Mouse (Mus musculus) ES-E14 (cell line): ENCODE measurements around the gene Pdzd2. TPM values are rescaled to one million over a fixed set of nuclear protein-coding genes. Genes with fewer than 3 reads are reported as not detected.
A peak's percentile ranks its signal among the peaks of the same experiment; 100 is the strongest.

Experiments
- DNase-seq: peaks from one replicate; pipeline ENCODE4 v3.0.0-alpha.2; 2013; ENCODE audit warnings: low read depth, low spot score
- H3K27ac ChIP-seq: 2 replicates; pipeline ENCODE4 v1.5.1; 2012; ENCODE audit warnings: low read depth, mild to moderate bottlenecking, low read length, moderate library complexity, mixed read lengths; ENCODE audit not compliant: poor library complexity, insufficient read depth, severe bottlenecking
- H3K36me3 ChIP-seq: 2 replicates; pipeline ENCODE4 v1.6.1; 2012; ENCODE audit warnings: mild to moderate bottlenecking, low read length, moderate library complexity, mixed read lengths; ENCODE audit not compliant: control insufficient read depth, poor library complexity, insufficient read depth, severe bottlenecking
- H3K4me1 ChIP-seq, 2 experiments: fragments of 150-350 bp in 1 of 2; sonication (generic) in 1 of 2; 2 replicates each; pipeline ENCODE4 v1.6.1; 2012; ENCODE audit warnings: low read length in 2 of 2, mild to moderate bottlenecking in 1 of 2, mixed read lengths in 1 of 2; ENCODE audit not compliant: control insufficient read depth in 2 of 2, insufficient read depth in 2 of 2, poor library complexity in 1 of 2
- H3K4me3 ChIP-seq, 2 experiments: fragments of 150-350 bp in 1 of 2; sonication (generic) in 1 of 2; 2 replicates each; pipeline ENCODE4 v1.5.1; 2012; ENCODE audit warnings: low read length in 2 of 2, low read depth in 1 of 2, mild to moderate bottlenecking in 1 of 2, mixed read lengths in 1 of 2; ENCODE audit not compliant: insufficient read depth in 1 of 2, poor library complexity in 1 of 2, severe bottlenecking in 1 of 2
- H3K9ac ChIP-seq: 2 replicates; pipeline ENCODE4 v1.6.1; 2012; ENCODE audit warnings: low read depth, mild to moderate bottlenecking, low read length, mixed read lengths; ENCODE audit not compliant: poor library complexity, insufficient read depth, severe bottlenecking
- H3K9me3 ChIP-seq: fragments of 150-350 bp; sonication (generic); 2 replicates; pipeline ENCODE4 v1.6.1; 2012; ENCODE audit warnings: low read depth, mild to moderate bottlenecking, low read length; ENCODE audit not compliant: control insufficient read depth, insufficient read depth
- CHD2 ChIP-seq: IDR thresholded peaks from 2 replicates; pipeline ENCODE4 v1.6.1; 2014; ENCODE audit warnings: mild to moderate bottlenecking, low read depth, low read length, inconsistent platforms
- HCFC1 ChIP-seq: IDR thresholded peaks from 2 replicates; pipeline ENCODE4 v1.6.1; 2012; ENCODE audit warnings: low read length, inconsistent platforms, borderline replicate concordance; ENCODE audit not compliant: insufficient read depth
- MAFK ChIP-seq: IDR thresholded peaks from 2 replicates; pipeline ENCODE4 v1.6.1; 2014; ENCODE audit warnings: mild to moderate bottlenecking, low read depth, low read length, inconsistent platforms; ENCODE audit not compliant: insufficient read depth
- ZC3H11A ChIP-seq: IDR thresholded peaks from 2 replicates; pipeline ENCODE4 v1.6.1; 2012; ENCODE audit warnings: low read depth, mild to moderate bottlenecking, inconsistent platforms, low read length, borderline replicate concordance
- ZNF384 ChIP-seq: IDR thresholded peaks from 2 replicates; pipeline ENCODE4 v1.6.1; 2012; ENCODE audit warnings: low read depth, low read length, inconsistent platforms
- in situ Hi-C, 2 experiments: fragments of 600-800 bp; cut with MboI; formaldehyde crosslinking; loops; one replicate each; pipeline ENCODE4 v1.15.1; 2025; ENCODE audit warnings: low sequenced_read_pairs in 2 of 2, inconsistent platforms in 1 of 2; ENCODE audit not compliant: unreplicated experiment in 2 of 2
- total RNA-seq: library from RNA; depleted of rRNA; stranded (reverse); fragments of 300-350 nt; gene quantifications from 2 replicates; pipeline ENCODE4 v1.2.3, GENCODE M21; 2012; rRNA removed

Gene Pdzd2
- total RNA-seq, 1 experiment: 6.3 TPM

GRCm38 (mm10) chr15:12313255-12313654 is 426.5 kb downstream of the Pdzd2 start:
- H3K4me1 ChIP-seq: peaks cover 0 to 15% of the 10 kb centered on the region in 2 experiments; a peak in 2 of 4 replicates
- H3K9ac ChIP-seq: no peak overlapping the region
- H3K27ac ChIP-seq: no peak overlapping the region
- H3K36me3 ChIP-seq: no peaks in the 10 kb centered on the region
- no peak overlapping the region for H3K4me3 ChIP-seq
- no peaks in the 10 kb centered on the region for H3K9me3 ChIP-seq
- no peak for TF ChIP-seq ZNF384
- no peak for TF ChIP-seq HCFC1
- TF ChIP-seq MAFK: no peak
- TF ChIP-seq CHD2: no peak
- no peak for TF ChIP-seq ZC3H11A
- no peak for DNase-seq
- in situ Hi-C loops: no loop called here

GRCm38 (mm10) chr15:12311465-12311864 is 428.3 kb downstream of the Pdzd2 start:
- in situ Hi-C loops: no loop called here
- Histone ChIP-seq H3K27ac (no peak overlapping the region), H3K36me3 (no peaks in the 10 kb centered on the region), H3K9ac (no peak overlapping the region), H3K4me1 (peaks cover 2 to 20% of the 10 kb centered on the region in 2 experiments; a peak in 3 of 4 replicates), H3K9me3 (no peaks in the 10 kb centered on the region), H3K4me3 (no peak overlapping the region)
- no peak for DNase-seq
- TF ChIP-seq ZNF384: no peak
- TF ChIP-seq ZC3H11A: no peak
- TF ChIP-seq MAFK: peak; percentile 78

GRCm38 (mm10) chr15:12310676-12311075 is 429.0 kb downstream of the Pdzd2 start:
- in situ Hi-C loops: no loop called here
- Histone ChIP-seq H3K4me1 (peaks cover 3 to 23% of the 10 kb centered on the region in 2 experiments; a peak in 3 of 4 replicates), H3K9ac (no peak overlapping the region), H3K27ac (no peak overlapping the region), H3K9me3 (no peaks in the 10 kb centered on the region), H3K36me3 (no peaks in the 10 kb centered on the region), H3K4me3 (no peak overlapping the region)
- DNase-seq: no peak
- no peak for TF ChIP-seq CHD2
- TF ChIP-seq ZNF384: no peak
- no peak for TF ChIP-seq MAFK
- TF ChIP-seq HCFC1: no peak
- no peak for TF ChIP-seq ZC3H11A

Other genes with a start within 250 kb of the Pdzd2 start
- 26.4 and 27.5 TPM in 2 replicates for gene 6030458C11Rik, start 84.7 kb upstream of the Pdzd2 start, total RNA-seq
- 46.7 and 48.2 TPM in 2 replicates for gene Drosha, start 84.9 kb upstream of the Pdzd2 start, total RNA-seq